Mouse (Mus musculus): ENCODE measurements at regions not wholly inside any gene's neighbourhood (a gene's known extent, or its start where the extent isn't known, plus 50 kb on each side); places are given as distances from the start of the nearest gene placed in this dataset.
A peak's percentile ranks its signal among the peaks of the same experiment; 100 is the strongest.
"Not testable (repeated sequence)": the region's sequence is repeated elsewhere in the genome, so short reads cannot be mapped to it uniquely, and the experiment has no call there.

DNA sequence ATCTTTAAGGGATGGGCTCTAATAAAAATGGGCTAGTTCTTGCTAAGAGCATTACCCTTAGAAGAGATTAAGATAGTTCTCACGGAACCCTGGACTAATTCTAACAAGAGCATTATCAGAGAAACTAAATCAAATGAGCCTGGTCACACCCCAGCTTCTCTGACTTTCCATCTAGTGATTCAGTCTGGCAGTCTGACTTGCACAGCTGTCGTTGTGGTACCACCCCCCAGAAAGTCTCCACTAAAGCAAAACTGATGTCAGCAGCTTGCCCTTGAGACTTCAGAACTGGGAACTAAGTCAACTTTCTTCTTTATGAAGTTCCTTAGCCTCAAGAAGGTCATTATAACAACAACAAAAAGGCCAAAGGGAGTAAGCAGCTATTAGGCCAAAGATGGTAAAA, 126.5 kb upstream of the Max start:
- ATAC-seq (ENCODE audit: insufficient read depth, low FRiP score) = no peak
- no peak overlapping the region for H3K4me3 ChIP-seq (replicated peaks; ENCODE audit: low read length)
- no peak overlapping the region for H3K27ac ChIP-seq (ENCODE audit: low read length)
- H3K4me2 ChIP-seq (ENCODE audit: low read depth, low read length) = no peak overlapping the region
- no peaks in the 10 kb centered on the region for H3K27me3 ChIP-seq (ENCODE audit: control insufficient read depth, insufficient read depth, low read length)
- no peaks in the 10 kb centered on the region for H3K36me3 ChIP-seq (ENCODE audit: control insufficient read depth, insufficient read depth, low read length)
- no peaks in the 10 kb centered on the region for H3K9me3 ChIP-seq (replicated peaks; ENCODE audit: control insufficient read depth, low read length)
- H3K9ac ChIP-seq (ENCODE audit: low read length) = no peak overlapping the region
- peaks cover 4% of the 10 kb centered on the region; the same call in 1 of the 2 replicates for H3K4me1 ChIP-seq (ENCODE audit: control insufficient read depth, insufficient read depth, low read length)
- 65% methylated on average over 2 of the region's 2 CpGs for WGBS

DNA sequence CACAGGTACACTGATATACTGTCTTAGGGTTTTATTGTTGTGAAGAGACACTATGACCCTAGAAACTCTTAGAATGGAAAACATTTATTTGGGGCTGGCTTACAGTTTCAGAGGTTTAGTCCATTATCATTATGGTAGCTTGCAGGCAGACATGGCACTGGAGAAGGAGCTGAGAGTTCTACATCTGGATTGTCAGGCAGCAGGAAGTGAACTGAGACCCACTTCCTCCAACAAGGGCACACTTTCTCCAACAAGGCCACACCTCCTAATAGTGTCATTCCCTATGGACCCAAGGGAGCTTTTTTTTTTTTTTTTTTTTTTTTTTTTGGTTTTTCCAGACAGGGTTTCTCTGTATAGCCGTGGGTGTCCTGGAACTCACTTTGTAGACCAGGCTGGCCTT, 124.9 kb upstream of the Max start:
- not testable (repeated sequence) for H3K27me3 ChIP-seq (ENCODE audit: control insufficient read depth, insufficient read depth, low read length); ATAC-seq (ENCODE audit: insufficient read depth, low FRiP score); H3K4me1 ChIP-seq (ENCODE audit: control insufficient read depth, insufficient read depth, low read length); H3K36me3 ChIP-seq (ENCODE audit: control insufficient read depth, insufficient read depth, low read length); H3K27ac ChIP-seq (ENCODE audit: low read length); H3K9me3 ChIP-seq (replicated peaks; ENCODE audit: control insufficient read depth, low read length); H3K4me3 ChIP-seq (replicated peaks; ENCODE audit: low read length); H3K4me2 ChIP-seq (ENCODE audit: low read depth, low read length); H3K9ac ChIP-seq (ENCODE audit: low read length)
- 95% methylated on average over 1 of the region's 1 CpGs for WGBS

DNA sequence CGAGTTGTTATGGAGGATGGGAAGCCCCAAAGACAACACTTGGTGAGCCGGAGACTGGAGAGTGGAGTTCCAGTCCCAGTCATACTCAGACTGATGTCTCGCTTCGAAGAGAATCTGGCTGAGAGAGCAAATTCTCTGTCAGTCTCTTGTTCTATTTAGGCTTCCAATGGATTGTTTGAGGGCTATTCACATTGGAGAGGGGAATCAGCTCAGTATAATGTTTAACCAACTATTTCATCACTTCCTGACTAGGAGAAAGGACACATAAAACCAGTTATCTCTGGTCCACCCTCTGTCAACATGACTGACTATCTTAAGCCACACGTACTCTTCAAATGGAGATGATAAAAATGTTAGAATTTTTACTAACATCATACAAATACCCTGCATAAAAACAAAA, 123.9 kb upstream of the Max start:
- Histone ChIP-seq H3K27me3 (ENCODE audit: control insufficient read depth, insufficient read depth, low read length) (no peaks in the 10 kb centered on the region), H3K4me2 (ENCODE audit: low read depth, low read length) (no peak overlapping the region), H3K36me3 (ENCODE audit: control insufficient read depth, insufficient read depth, low read length) (no peaks in the 10 kb centered on the region), H3K27ac (ENCODE audit: low read length) (no peak overlapping the region), H3K4me3 (replicated peaks; ENCODE audit: low read length) (no peak overlapping the region), H3K9ac (ENCODE audit: low read length) (no peak overlapping the region), H3K4me1 (ENCODE audit: control insufficient read depth, insufficient read depth, low read length) (no peaks in the 10 kb centered on the region), H3K9me3 (replicated peaks; ENCODE audit: control insufficient read depth, low read length) (no peaks in the 10 kb centered on the region)
- 71% methylated on average over 5 of the region's 5 CpGs for WGBS
- ATAC-seq (ENCODE audit: insufficient read depth, low FRiP score) = no peak

DNA sequence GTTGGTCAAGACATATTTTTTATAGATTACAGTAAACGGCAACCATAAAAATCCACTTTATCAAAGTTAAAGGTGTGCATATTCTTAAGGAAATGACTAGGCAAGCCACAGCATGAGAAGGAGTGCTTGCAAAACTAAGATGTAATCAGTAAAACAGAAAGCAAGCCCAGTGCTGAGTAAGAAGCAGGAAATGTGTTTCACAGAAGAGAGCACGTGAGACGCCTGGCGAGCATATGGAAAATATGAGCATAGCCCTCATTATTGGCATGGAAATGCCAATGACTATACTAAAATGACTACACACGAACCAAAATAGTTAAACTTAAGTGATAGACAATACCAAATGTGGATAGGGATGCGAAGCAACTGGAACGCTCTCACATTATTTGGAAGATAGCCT, 123.2 kb upstream of the Max start:
- Histone ChIP-seq H3K27me3 (ENCODE audit: control insufficient read depth, insufficient read depth, low read length) (no peaks in the 10 kb centered on the region), H3K27ac (ENCODE audit: low read length) (peak overlapping the region; percentile 22; the same call in 1 of the 2 replicates), H3K9me3 (replicated peaks; ENCODE audit: control insufficient read depth, low read length) (no peaks in the 10 kb centered on the region), H3K36me3 (ENCODE audit: control insufficient read depth, insufficient read depth, low read length) (no peaks in the 10 kb centered on the region), H3K4me3 (replicated peaks; ENCODE audit: low read length) (no peak overlapping the region), H3K4me1 (ENCODE audit: control insufficient read depth, insufficient read depth, low read length) (no peaks in the 10 kb centered on the region), H3K4me2 (ENCODE audit: low read depth, low read length) (no peak overlapping the region), H3K9ac (ENCODE audit: low read length) (no peak overlapping the region)
- no peak for ATAC-seq (ENCODE audit: insufficient read depth, low FRiP score)
- 72% methylated on average over 7 of the region's 7 CpGs for WGBS

DNA sequence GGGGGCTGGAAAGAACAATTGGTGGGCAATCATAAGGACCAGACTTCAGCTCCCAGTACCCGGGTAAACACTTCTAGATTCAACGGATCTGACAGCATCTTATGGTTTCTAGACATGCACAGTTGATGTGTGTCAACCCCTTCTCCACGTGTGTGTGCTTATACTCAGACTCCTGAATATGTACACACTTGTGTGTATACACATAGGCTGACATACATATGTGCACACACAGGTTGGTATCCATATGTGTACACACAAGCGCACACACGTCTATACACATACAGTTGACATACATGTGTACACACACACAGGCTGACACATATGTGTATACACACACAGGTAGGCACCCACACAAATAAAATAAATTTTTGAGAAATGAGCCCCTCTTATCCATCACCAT, 122.7 kb upstream of the Max start:
- Histone ChIP-seq H3K27me3 (ENCODE audit: control insufficient read depth, insufficient read depth, low read length) (no peaks in the 10 kb centered on the region), H3K4me2 (ENCODE audit: low read depth, low read length) (no peak overlapping the region), H3K27ac (ENCODE audit: low read length) (no peak overlapping the region), H3K4me3 (replicated peaks; ENCODE audit: low read length) (no peak overlapping the region), H3K4me1 (ENCODE audit: control insufficient read depth, insufficient read depth, low read length) (no peaks in the 10 kb centered on the region), H3K36me3 (ENCODE audit: control insufficient read depth, insufficient read depth, low read length) (no peaks in the 10 kb centered on the region), H3K9ac (ENCODE audit: low read length) (no peak overlapping the region), H3K9me3 (replicated peaks; ENCODE audit: control insufficient read depth, low read length) (no peaks in the 10 kb centered on the region)
- 79% methylated on average over 5 of the region's 5 CpGs for WGBS
- ATAC-seq (ENCODE audit: insufficient read depth, low FRiP score) = no peak

DNA sequence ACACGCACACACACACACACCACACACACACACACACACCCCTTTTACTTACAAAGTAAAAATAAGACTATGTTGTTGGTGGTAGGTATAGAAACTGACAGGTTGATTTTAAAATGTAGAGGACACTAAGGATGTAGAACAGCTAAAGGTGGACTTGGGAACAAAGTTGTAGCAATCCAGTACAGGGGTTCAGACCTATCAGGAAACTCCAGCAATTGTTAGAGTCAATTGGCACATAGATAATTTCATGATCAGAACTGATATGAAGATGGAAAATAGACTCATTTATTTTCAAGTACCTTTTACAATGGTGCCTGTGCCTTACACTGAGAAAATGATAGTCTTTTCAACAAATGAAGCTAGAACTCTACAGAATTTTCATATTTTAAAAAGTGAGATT, 122.3 kb upstream of the Max start:
- WGBS = 80% methylated on average over 1 of the region's 1 CpGs
- Histone ChIP-seq H3K9ac (ENCODE audit: low read length) (no peak overlapping the region), H3K4me2 (ENCODE audit: low read depth, low read length) (no peak overlapping the region), H3K4me1 (ENCODE audit: control insufficient read depth, insufficient read depth, low read length) (no peaks in the 10 kb centered on the region), H3K27me3 (ENCODE audit: control insufficient read depth, insufficient read depth, low read length) (no peaks in the 10 kb centered on the region), H3K36me3 (ENCODE audit: control insufficient read depth, insufficient read depth, low read length) (no peaks in the 10 kb centered on the region), H3K27ac (ENCODE audit: low read length) (no peak overlapping the region), H3K9me3 (replicated peaks; ENCODE audit: control insufficient read depth, low read length) (no peaks in the 10 kb centered on the region), H3K4me3 (replicated peaks; ENCODE audit: low read length) (no peak overlapping the region)
- ATAC-seq (ENCODE audit: insufficient read depth, low FRiP score) = no peak

DNA sequence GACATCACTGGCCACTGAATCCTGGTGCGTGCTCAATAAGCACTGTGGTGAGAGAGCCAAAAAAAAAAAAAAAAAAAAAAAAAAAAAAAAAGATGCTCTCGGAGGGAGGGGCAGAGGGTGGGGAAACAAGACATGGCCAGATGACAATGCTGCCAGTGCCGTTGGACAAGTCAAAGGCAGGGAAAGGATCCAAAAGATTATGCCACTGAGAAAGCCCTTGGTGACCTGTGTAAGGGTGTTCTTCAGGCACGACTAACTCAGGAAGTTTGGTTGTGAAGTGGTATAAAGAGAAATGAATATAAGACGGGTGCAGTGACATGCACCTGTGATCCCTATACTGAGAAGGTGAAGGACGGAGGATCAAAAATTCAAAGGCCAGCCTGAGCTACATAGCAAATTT, 121.8 kb upstream of the Max start:
- Histone ChIP-seq H3K36me3 (ENCODE audit: control insufficient read depth, insufficient read depth, low read length) (no peaks in the 10 kb centered on the region), H3K27ac (ENCODE audit: low read length) (no peak overlapping the region), H3K4me3 (replicated peaks; ENCODE audit: low read length) (no peak overlapping the region), H3K9ac (ENCODE audit: low read length) (no peak overlapping the region), H3K9me3 (replicated peaks; ENCODE audit: control insufficient read depth, low read length) (no peaks in the 10 kb centered on the region), H3K27me3 (ENCODE audit: control insufficient read depth, insufficient read depth, low read length) (no peaks in the 10 kb centered on the region), H3K4me1 (ENCODE audit: control insufficient read depth, insufficient read depth, low read length) (no peaks in the 10 kb centered on the region), H3K4me2 (ENCODE audit: low read depth, low read length) (no peak overlapping the region)
- no peak for ATAC-seq (ENCODE audit: insufficient read depth, low FRiP score)
- WGBS = 82% methylated on average over 6 of the region's 6 CpGs

DNA sequence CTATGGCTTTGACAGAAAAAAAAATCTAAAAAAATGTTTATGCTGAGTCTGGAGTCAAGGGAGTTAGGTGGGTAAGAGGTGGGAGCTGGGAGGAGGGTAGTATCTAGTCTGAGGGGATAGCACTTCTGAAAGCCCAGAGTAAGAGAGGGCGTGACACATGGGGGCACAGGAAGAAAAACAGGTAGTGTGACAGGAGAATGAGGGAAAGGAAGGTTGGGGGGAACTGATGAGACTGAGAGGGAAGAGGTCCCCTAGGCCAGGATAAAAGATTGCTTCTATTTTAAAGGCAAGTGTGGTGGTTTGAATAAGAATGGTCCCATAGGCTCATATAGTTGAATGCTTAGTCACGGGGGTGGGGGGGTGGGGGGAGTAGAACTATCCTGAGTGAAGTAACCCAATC, 119.8 kb upstream of the Max start:
- no peak overlapping the region for H3K4me2 ChIP-seq (ENCODE audit: low read depth, low read length)
- H3K27me3 ChIP-seq (ENCODE audit: control insufficient read depth, insufficient read depth, low read length) = no peaks in the 10 kb centered on the region
- H3K9ac ChIP-seq (ENCODE audit: low read length) = no peak overlapping the region
- H3K9me3 ChIP-seq (replicated peaks; ENCODE audit: control insufficient read depth, low read length) = no peaks in the 10 kb centered on the region
- no peak for ATAC-seq (ENCODE audit: insufficient read depth, low FRiP score)
- no peak overlapping the region for H3K27ac ChIP-seq (ENCODE audit: low read length)
- no peak overlapping the region for H3K4me3 ChIP-seq (replicated peaks; ENCODE audit: low read length)
- 85% methylated on average over 2 of the region's 2 CpGs for WGBS
- no peaks in the 10 kb centered on the region for H3K4me1 ChIP-seq (ENCODE audit: control insufficient read depth, insufficient read depth, low read length)
- no peaks in the 10 kb centered on the region for H3K36me3 ChIP-seq (ENCODE audit: control insufficient read depth, insufficient read depth, low read length)

DNA sequence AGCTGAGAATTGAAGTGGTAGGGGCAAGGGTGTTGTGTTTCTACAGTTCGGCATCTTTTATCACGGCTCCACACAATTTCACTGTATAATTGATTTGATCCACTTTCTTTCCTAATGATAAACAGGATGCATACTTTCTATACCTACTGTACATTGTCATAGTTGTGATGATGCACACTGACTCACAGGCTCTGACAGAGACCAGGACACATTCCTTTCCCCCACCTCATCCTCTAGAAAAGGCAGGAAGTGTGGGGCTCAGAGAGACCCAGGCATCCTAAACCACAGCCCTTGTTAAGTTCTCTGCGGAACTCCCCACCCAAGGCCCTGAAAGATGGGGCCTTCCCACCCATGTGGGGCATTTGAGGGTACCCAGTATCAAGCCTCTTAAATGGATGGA, 117.5 kb upstream of the Max start:
- no peak overlapping the region for H3K9ac ChIP-seq (ENCODE audit: low read length)
- no peaks in the 10 kb centered on the region for H3K9me3 ChIP-seq (replicated peaks; ENCODE audit: control insufficient read depth, low read length)
- 70% methylated on average over 3 of the region's 3 CpGs for WGBS
- no peak for ATAC-seq (ENCODE audit: insufficient read depth, low FRiP score)
- H3K36me3 ChIP-seq (ENCODE audit: control insufficient read depth, insufficient read depth, low read length) = no peaks in the 10 kb centered on the region
- H3K27ac ChIP-seq (ENCODE audit: low read length) = no peak overlapping the region
- no peak overlapping the region for H3K4me3 ChIP-seq (replicated peaks; ENCODE audit: low read length)
- no peaks in the 10 kb centered on the region for H3K27me3 ChIP-seq (ENCODE audit: control insufficient read depth, insufficient read depth, low read length)
- no peak overlapping the region for H3K4me2 ChIP-seq (ENCODE audit: low read depth, low read length)
- no peaks in the 10 kb centered on the region for H3K4me1 ChIP-seq (ENCODE audit: control insufficient read depth, insufficient read depth, low read length)

DNA sequence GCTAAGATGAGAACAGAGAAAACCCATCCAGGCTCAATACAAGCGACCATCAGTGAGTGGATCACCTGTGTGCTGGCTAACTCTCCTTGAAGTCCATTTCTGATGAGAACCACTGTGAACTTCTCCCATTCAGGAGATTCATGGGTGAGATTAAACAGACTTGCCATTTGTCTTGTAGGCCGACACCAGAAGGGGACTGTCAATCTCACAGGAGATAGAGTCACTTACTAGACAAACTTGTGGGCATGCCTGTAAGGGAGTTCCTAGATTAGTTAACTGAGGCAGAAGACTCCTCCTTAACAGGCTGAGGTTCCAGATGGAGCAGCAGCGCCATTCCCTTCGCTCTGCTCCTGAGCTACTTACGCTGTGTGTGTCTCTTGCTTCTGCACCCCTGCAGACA, 114.7 kb upstream of the Max start:
- WGBS = 91% methylated on average over 5 of the region's 5 CpGs
- Histone ChIP-seq H3K36me3 (ENCODE audit: control insufficient read depth, insufficient read depth, low read length) (no peaks in the 10 kb centered on the region), H3K9ac (ENCODE audit: low read length) (no peak overlapping the region), H3K4me2 (ENCODE audit: low read depth, low read length) (no peak overlapping the region), H3K4me1 (ENCODE audit: control insufficient read depth, insufficient read depth, low read length) (no peaks in the 10 kb centered on the region), H3K4me3 (replicated peaks; ENCODE audit: low read length) (no peak overlapping the region), H3K9me3 (replicated peaks; ENCODE audit: control insufficient read depth, low read length) (no peaks in the 10 kb centered on the region), H3K27ac (ENCODE audit: low read length) (no peak overlapping the region), H3K27me3 (ENCODE audit: control insufficient read depth, insufficient read depth, low read length) (no peaks in the 10 kb centered on the region)
- no peak for ATAC-seq (ENCODE audit: insufficient read depth, low FRiP score)
